In genomic region chr17:25941511-25942241, GRCm38 (mm10) we compare ENCODE assay signal across 8 mouse cellular contexts. TPM values are rescaled to one million over a fixed set of nuclear protein-coding genes. Genes with fewer than 3 reads are reported as not detected.
DNase-seq lines count a peak whose midpoint lies in the region; ATAC-seq lines count a peak whose summit lies in the region.

No protein-coding gene starts in this region.

- H3K4me2 ChIP-seq in liver, embryonic 11.5 days: peak overlapping the region; percentile 79

- H3K36me3 ChIP-seq in liver, embryonic 11.5 days (ENCODE audit: control insufficient read depth, insufficient read depth, low read length): peaks cover 19% of the 10 kb centered on the region

- peaks cover 38% of the 10 kb centered on the region for H3K4me1 ChIP-seq in liver, embryonic 11.5 days (replicated peaks; ENCODE audit: control insufficient read depth, insufficient read depth, low read length)

- DNase-seq in urinary bladder, adult 18-20 months (ENCODE audit: low spot score in 2 of 2): peak; percentile 55 to 78
- no peak for DNase-seq in urinary bladder, postnatal 10 days (ENCODE audit: low spot score)
- DNase-seq in embryo, embryonic 11 days: peak; percentile 89
- peak; percentile 76 to 90 for DNase-seq in heart, adult 18-20 months
- DNase-seq in kidney, adult 18-20 months: peak; percentile 85
- peak; percentile 83 for DNase-seq in liver, embryonic 11.5 days (ENCODE audit: low spot score)
- peak; percentile 82 for DNase-seq in naive thymus-derived CD4-positive, alpha-beta T cell, adult 2 months (ENCODE audit: low read depth)
- DNase-seq in spleen, postnatal 4 days (ENCODE audit: low spot score in 2 of 2): peak; percentile 77 to 93

- peak overlapping the region; percentile 78 for H3K4me3 ChIP-seq in liver, embryonic 11.5 days (ENCODE audit: low read depth, low read length)

- ATAC-seq in liver, embryonic 11.5 days (replicated peaks; ENCODE audit: low FRiP score): no peak

- 3% methylated on average over 54 of the region's 54 CpGs for WGBS in liver, embryonic 11.5 days

- peak overlapping the region; percentile 93 for H3K27ac ChIP-seq in liver, embryonic 11.5 days (ENCODE audit: low read depth, low read length)

- H3K27me3 ChIP-seq in liver, embryonic 11.5 days (replicated peaks; ENCODE audit: control insufficient read depth, insufficient read depth, low read length): no peaks in the 10 kb centered on the region

- peak overlapping the region; percentile 95 for H3K9ac ChIP-seq in liver, embryonic 11.5 days (ENCODE audit: low read depth, low read length)

- H3K9me3 ChIP-seq in liver, embryonic 11.5 days (ENCODE audit: control insufficient read depth, low read length): no peaks in the 10 kb centered on the region

RNA-seq across cellular contexts. Expression of gene Pigq, which starts 3.1 kb away (rescaled TPM):
- total RNA-seq in heart, adult 18-20 months (2021): 10 to 100 TPM; 37.8 to 43.4 TPM
- polyA plus RNA-seq in liver, embryonic 11.5 days (2014; fragmentation: Nextera tagmentation; extraction: Ambion mirVana): 137 and 139 TPM in 2 replicates

RNA-seq across cellular contexts. Expression of gene Nhlrc4, which starts 3.1 kb away (rescaled TPM):
- under 1 TPM in 1 of 2 experiments, not detected in 1; 0.21 TPM for total RNA-seq in heart, adult 18-20 months (2021)
- polyA plus RNA-seq in liver, embryonic 11.5 days (2014; fragmentation: Nextera tagmentation; extraction: Ambion mirVana): 0.85 and 1.4 TPM in 2 replicates

RNA-seq across cellular contexts. Expression of gene A930017K11Rik, which starts 10.7 kb away (rescaled TPM):
- under 1 TPM; 0.32 to 0.57 TPM for total RNA-seq in heart, adult 18-20 months (2021)
- 0.68 and 0.85 TPM in 2 replicates for polyA plus RNA-seq in liver, embryonic 11.5 days (2014; fragmentation: Nextera tagmentation; extraction: Ambion mirVana)

RNA-seq across cellular contexts. Expression of gene Rab40c, which starts 22.1 kb away (rescaled TPM):
- total RNA-seq in heart, adult 18-20 months (2021): 10 to 100 TPM; 14.5 to 15.3 TPM
- polyA plus RNA-seq in liver, embryonic 11.5 days (2014; fragmentation: Nextera tagmentation; extraction: Ambion mirVana): 9.9 and 10.7 TPM in 2 replicates

RNA-seq across cellular contexts. Expression of gene Capn15, which starts 43.9 kb away (rescaled TPM):
- total RNA-seq in heart, adult 18-20 months (2021): 1 to 10 TPM; 6.1 to 8.5 TPM
- 23.0 and 27.4 TPM in 2 replicates for polyA plus RNA-seq in liver, embryonic 11.5 days (2014; fragmentation: Nextera tagmentation; extraction: Ambion mirVana)
